Mouse (Mus musculus): ENCODE data around the gene Sbno2.

Gene Sbno2

GRCm38 (mm10) chr10:80105460-80105859 is at the start of gene Sbno2:
Gene Sbno2, minus strand, starts transcription at chr10:80105571.
- DNase-seq = no peak

- no peak for DNase-seq
Measured at GRCm38 (mm10) chr10:80154384-80154783, 49.0 kb upstream of the Sbno2 start.

- peak; percentile 61 for DNase-seq
Measured at GRCm38 (mm10) chr10:80153713-80154112, 48.3 kb upstream of the Sbno2 start.

- no peak for DNase-seq
Measured at GRCm38 (mm10) chr10:80152873-80153260, 47.5 kb upstream of the Sbno2 start.

- DNase-seq = no peak
Measured at GRCm38 (mm10) chr10:80152071-80152872, 46.9 kb upstream of the Sbno2 start.

- peak; percentile 62 for DNase-seq
Measured at GRCm38 (mm10) chr10:80151211-80152034, 46.1 kb upstream of the Sbno2 start.

GRCm38 (mm10) chr10:80150226-80151210 is 45.1 kb upstream of the Sbno2 start:
- DNase-seq = peak; percentile 68

GRCm38 (mm10) chr10:80149291-80150225 is 44.2 kb upstream of the Sbno2 start:
- DNase-seq = peak; percentile 97

GRCm38 (mm10) chr10:80148610-80149290 is 43.4 kb upstream of the Sbno2 start:
- peak; percentile 93 for DNase-seq

- peak; percentile 88 for DNase-seq
Measured at GRCm38 (mm10) chr10:80147719-80148601, 42.6 kb upstream of the Sbno2 start, which contains the start of gene Midn. Gene Midn, plus strand, starts transcription at chr10:80148272.

- DNase-seq = peak; percentile 76
Measured at GRCm38 (mm10) chr10:80147146-80147718, 41.9 kb upstream of the Sbno2 start.

- DNase-seq = no peak
Measured at GRCm38 (mm10) chr10:80146568-80147011, 41.2 kb upstream of the Sbno2 start.

GRCm38 (mm10) chr10:80145896-80146295 is 40.5 kb upstream of the Sbno2 start:
- DNase-seq = peak; percentile 75

GRCm38 (mm10) chr10:80144864-80145838 is 39.8 kb upstream of the Sbno2 start:
- peak; percentile 81 for DNase-seq

- DNase-seq = no peak
Measured at GRCm38 (mm10) chr10:80144159-80144558, 38.8 kb upstream of the Sbno2 start.

GRCm38 (mm10) chr10:80143664-80144063 is 38.3 kb upstream of the Sbno2 start:
- DNase-seq = no peak

- DNase-seq = peak; percentile 76
Measured at GRCm38 (mm10) chr10:80142530-80142925, 37.2 kb upstream of the Sbno2 start.

Measured in liver (tissue).